Mouse (Mus musculus): Measurements from ENCODE around the gene Wipf1. TPM values are rescaled to one million over a fixed set of nuclear protein-coding genes. Genes with fewer than 3 reads are reported as not detected.

Gene Wipf1
- polyA plus RNA-seq, 1 experiment from 2014 or later: 12.7 TPM

DNA sequence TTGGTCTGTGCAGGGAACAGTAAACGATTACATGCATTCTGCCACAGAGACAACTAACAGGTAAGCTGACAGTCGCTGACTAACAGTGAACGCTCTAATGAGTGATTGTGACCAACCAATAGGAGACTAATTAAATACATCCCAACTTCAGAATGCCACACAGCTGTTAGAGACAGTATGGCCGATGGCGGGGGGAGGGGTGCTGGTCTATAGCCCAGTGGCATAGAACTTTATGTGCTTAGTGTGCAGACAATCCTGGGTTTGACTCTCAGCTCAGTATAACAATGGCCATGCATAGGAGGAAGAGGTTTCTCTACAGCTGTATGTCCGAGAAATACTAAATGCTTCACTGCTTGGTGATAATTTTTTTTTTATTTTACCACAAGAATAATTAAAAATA is 7.2 kb downstream of the Wipf1 start:
- ATAC-seq (replicated peaks; ENCODE audit: low FRiP score): no peak
- no peak for DNase-seq (ENCODE audit: low spot score)
- H3K27ac ChIP-seq (ENCODE audit: low read depth, low read length): no peak overlapping the region

DNA sequence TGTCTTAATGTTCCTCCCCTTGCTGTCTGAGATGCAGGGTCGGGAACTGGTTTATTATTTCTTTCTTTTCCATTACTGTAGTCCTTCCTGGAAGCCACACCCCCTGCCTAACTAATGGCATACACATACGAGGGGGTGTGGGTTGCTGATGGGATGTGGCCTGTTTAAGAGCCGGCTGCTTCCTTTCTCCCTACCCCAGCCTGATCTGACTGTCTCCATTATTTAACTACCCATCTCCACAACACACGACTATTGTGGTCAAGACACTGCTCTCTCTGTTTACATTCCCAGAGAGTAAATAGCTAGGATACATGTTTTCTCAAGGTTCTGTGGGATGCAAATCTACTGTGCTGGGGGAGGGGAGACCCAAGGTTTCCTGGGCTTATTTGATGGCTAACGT is 7.8 kb downstream of the Wipf1 start:
- Histone ChIP-seq H3K27ac (ENCODE audit: low read depth, low read length) (no peak overlapping the region), H3K27me3 (replicated peaks; ENCODE audit: control insufficient read depth, insufficient read depth, low read length) (no peaks in the 10 kb centered on the region), H3K4me2 (no peak overlapping the region), H3K9ac (ENCODE audit: low read depth, low read length) (no peak overlapping the region), H3K4me3 (ENCODE audit: low read depth, low read length) (no peak overlapping the region), H3K36me3 (ENCODE audit: control insufficient read depth, insufficient read depth, low read length) (no peaks in the 10 kb centered on the region), H3K9me3 (ENCODE audit: control insufficient read depth, low read length) (no peaks in the 10 kb centered on the region), H3K4me1 (replicated peaks; ENCODE audit: control insufficient read depth, insufficient read depth, low read length) (peaks cover 26% of the 10 kb centered on the region)
- DNase-seq (ENCODE audit: low spot score): no peak
- peak; percentile 54 for ATAC-seq (replicated peaks; ENCODE audit: low FRiP score)
- WGBS: 23% methylated on average over 5 of the region's 5 CpGs

More for the DNA sequence above, 7.2 kb downstream of the Wipf1 start:
- no peaks in the 10 kb centered on the region for H3K27me3 ChIP-seq (replicated peaks; ENCODE audit: control insufficient read depth, insufficient read depth, low read length)
- no peak overlapping the region for H3K4me3 ChIP-seq (ENCODE audit: low read depth, low read length)
- H3K4me2 ChIP-seq: no peak overlapping the region
- peaks cover 31% of the 10 kb centered on the region for H3K4me1 ChIP-seq (replicated peaks; ENCODE audit: control insufficient read depth, insufficient read depth, low read length)
- H3K36me3 ChIP-seq (ENCODE audit: control insufficient read depth, insufficient read depth, low read length): no peaks in the 10 kb centered on the region
- H3K9me3 ChIP-seq (ENCODE audit: control insufficient read depth, low read length): no peaks in the 10 kb centered on the region
- 74% methylated on average over 6 of the region's 6 CpGs for WGBS
- H3K9ac ChIP-seq (ENCODE audit: low read depth, low read length): no peak overlapping the region

DNA sequence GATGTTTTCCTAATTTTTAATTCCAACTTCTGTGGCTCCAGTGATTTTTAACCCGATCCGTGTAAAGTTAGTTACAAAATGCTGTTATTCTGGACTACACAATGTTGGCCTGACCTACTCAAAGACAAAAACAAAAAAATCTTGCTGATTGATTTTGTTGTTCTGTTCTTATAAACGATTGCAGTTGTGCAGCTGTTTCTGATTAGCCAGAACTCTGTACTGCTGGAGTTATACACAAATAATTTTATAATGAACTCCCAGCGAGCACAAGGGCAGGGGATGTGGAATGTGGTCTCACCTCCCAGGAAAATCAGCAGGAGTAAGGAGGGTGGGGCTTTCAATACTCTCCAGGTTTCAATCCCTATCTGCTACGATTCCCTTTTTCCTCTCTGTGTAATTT is 10.6 kb downstream of the Wipf1 start:
- Histone ChIP-seq H3K4me1 (replicated peaks; ENCODE audit: control insufficient read depth, insufficient read depth, low read length) (peaks cover 22% of the 10 kb centered on the region), H3K4me2 (no peak overlapping the region), H3K36me3 (ENCODE audit: control insufficient read depth, insufficient read depth, low read length) (no peaks in the 10 kb centered on the region), H3K4me3 (ENCODE audit: low read depth, low read length) (no peak overlapping the region), H3K9ac (ENCODE audit: low read depth, low read length) (no peak overlapping the region), H3K27ac (ENCODE audit: low read depth, low read length) (no peak overlapping the region), H3K9me3 (ENCODE audit: control insufficient read depth, low read length) (no peaks in the 10 kb centered on the region), H3K27me3 (replicated peaks; ENCODE audit: control insufficient read depth, insufficient read depth, low read length) (no peaks in the 10 kb centered on the region)
- DNase-seq (ENCODE audit: low spot score) (no peak), ATAC-seq (replicated peaks; ENCODE audit: low FRiP score) (no peak)
- 79% methylated on average over 5 of the region's 5 CpGs for WGBS

DNA sequence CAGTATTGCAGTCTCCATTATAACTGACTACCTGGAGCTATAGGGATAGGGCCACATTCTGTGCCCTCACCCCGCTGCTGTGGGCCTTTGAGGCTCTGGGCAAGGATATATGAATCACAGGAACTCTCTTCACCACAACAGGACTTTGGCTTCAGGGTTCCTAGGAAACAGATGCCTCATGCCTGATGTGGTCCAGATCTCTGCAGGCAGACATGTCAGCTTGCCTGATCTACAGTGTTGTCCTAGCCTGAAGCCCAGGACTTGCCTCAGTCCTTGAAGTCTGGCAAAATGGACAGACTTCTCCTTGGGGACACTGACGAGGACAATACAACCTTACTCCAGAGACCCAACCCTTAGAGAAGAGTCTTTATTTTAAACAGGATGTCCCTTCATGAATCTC is 11.2 kb downstream of the Wipf1 start:
- WGBS: 80% methylated on average over 2 of the region's 2 CpGs

DNA sequence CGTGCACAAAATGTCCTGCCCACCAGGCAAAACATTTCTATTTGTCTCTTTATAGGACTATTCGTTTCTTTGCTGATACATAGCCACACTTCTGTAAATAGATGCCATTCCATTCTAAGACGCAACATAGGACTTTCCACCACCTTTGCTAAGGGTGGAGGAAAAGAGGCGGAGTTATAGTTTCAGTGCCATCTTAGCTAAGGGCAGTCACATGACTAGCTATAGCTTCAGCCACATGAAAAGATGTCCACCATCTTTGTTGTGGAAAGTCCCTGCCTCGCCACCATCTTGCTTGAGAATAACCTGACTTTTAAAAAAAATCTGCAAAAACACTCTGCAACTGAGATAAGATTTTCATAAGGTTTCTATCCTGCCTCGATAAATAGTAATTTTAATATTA is 15.4 kb downstream of the Wipf1 start:
- H3K27me3 ChIP-seq (replicated peaks; ENCODE audit: control insufficient read depth, insufficient read depth, low read length): no peaks in the 10 kb centered on the region
- no peak overlapping the region for H3K4me2 ChIP-seq
- H3K4me3 ChIP-seq (ENCODE audit: low read depth, low read length): no peak overlapping the region
- no peak for DNase-seq (ENCODE audit: low spot score)
- H3K9me3 ChIP-seq (ENCODE audit: control insufficient read depth, low read length): no peaks in the 10 kb centered on the region
- peaks cover 9% of the 10 kb centered on the region; the same call in 1 of the 2 replicates for H3K4me1 ChIP-seq (replicated peaks; ENCODE audit: control insufficient read depth, insufficient read depth, low read length)
- no peaks in the 10 kb centered on the region for H3K36me3 ChIP-seq (ENCODE audit: control insufficient read depth, insufficient read depth, low read length)
- 84% methylated on average over 6 of the region's 6 CpGs for WGBS
- H3K9ac ChIP-seq (ENCODE audit: low read depth, low read length): no peak overlapping the region
- no peak overlapping the region for H3K27ac ChIP-seq (ENCODE audit: low read depth, low read length)
- ATAC-seq (replicated peaks; ENCODE audit: low FRiP score): no peak

More for the DNA sequence above, 11.2 kb downstream of the Wipf1 start:
- H3K4me1 ChIP-seq (replicated peaks; ENCODE audit: control insufficient read depth, insufficient read depth, low read length): peaks cover 16% of the 10 kb centered on the region
- H3K9me3 ChIP-seq (ENCODE audit: control insufficient read depth, low read length): no peaks in the 10 kb centered on the region
- H3K27me3 ChIP-seq (replicated peaks; ENCODE audit: control insufficient read depth, insufficient read depth, low read length): no peaks in the 10 kb centered on the region
- no peak overlapping the region for H3K27ac ChIP-seq (ENCODE audit: low read depth, low read length)
- H3K4me2 ChIP-seq: no peak overlapping the region
- ATAC-seq (replicated peaks; ENCODE audit: low FRiP score): no peak
- H3K36me3 ChIP-seq (ENCODE audit: control insufficient read depth, insufficient read depth, low read length): no peaks in the 10 kb centered on the region
- DNase-seq (ENCODE audit: low spot score): no peak
- no peak overlapping the region for H3K9ac ChIP-seq (ENCODE audit: low read depth, low read length)
- H3K4me3 ChIP-seq (ENCODE audit: low read depth, low read length): no peak overlapping the region

DNA sequence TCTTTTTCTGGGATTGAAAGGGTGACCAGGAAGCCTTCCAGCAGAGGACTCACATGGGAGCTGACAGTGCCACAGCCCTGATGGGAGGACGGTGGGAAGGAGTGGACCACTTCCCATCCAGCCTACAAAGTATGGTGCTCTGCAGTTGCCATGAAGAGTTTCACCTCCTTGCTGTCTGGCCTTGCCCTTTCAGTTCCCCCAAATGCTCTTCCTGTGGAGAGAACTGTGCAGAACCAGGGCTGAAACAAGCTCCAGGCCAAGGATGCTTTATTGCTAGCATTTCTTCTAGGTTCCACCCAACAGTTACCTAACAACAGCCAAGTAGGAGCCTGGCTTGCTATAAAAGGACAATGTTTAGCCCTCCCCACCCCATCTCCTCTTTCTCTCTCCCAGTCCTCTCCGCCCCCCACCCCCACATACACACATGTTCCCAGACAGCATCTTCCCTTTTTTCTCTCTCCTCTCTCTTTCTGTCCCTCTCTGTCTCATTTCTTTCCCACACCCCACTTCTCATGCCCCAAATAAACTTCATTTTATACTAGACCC is 16.3 kb downstream of the Wipf1 start:
- no peaks in the 10 kb centered on the region for H3K9me3 ChIP-seq (ENCODE audit: control insufficient read depth, low read length)
- DNase-seq (ENCODE audit: low spot score): no peak
- H3K27ac ChIP-seq (ENCODE audit: low read depth, low read length): no peak overlapping the region
- H3K36me3 ChIP-seq (ENCODE audit: control insufficient read depth, insufficient read depth, low read length): no peaks in the 10 kb centered on the region
- H3K4me3 ChIP-seq (ENCODE audit: low read depth, low read length): no peak overlapping the region
- ATAC-seq (replicated peaks; ENCODE audit: low FRiP score): no peak
- WGBS: 80% methylated on average over 2 of the region's 2 CpGs
- H3K4me2 ChIP-seq: no peak overlapping the region
- no peaks in the 10 kb centered on the region for H3K27me3 ChIP-seq (replicated peaks; ENCODE audit: control insufficient read depth, insufficient read depth, low read length)
- H3K9ac ChIP-seq (ENCODE audit: low read depth, low read length): no peak overlapping the region
- peaks cover 11% of the 10 kb centered on the region; the same call in 1 of the 2 replicates for H3K4me1 ChIP-seq (replicated peaks; ENCODE audit: control insufficient read depth, insufficient read depth, low read length)

DNA sequence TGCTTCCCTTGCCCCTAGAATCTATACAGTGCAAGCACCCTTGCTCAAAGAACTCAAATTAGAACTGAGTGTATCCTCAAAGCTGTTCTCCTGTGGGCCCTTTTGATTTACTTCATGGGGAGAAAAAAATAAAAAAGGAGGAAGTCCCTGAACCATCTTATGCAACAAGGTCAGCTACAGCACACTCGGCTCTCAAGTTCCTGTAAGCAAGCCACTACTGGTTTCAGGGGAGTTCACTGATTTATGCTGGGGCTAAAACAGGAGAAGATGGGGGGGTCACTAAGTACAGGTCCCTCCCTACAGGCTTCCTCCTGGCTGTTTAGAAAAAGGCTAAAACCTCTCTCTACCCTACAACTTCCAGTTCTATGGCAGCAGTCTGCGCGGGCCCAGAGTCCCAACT is 17.5 kb downstream of the Wipf1 start:
- H3K9ac ChIP-seq (ENCODE audit: low read depth, low read length): no peak overlapping the region
- no peak for ATAC-seq (replicated peaks; ENCODE audit: low FRiP score)
- H3K36me3 ChIP-seq (ENCODE audit: control insufficient read depth, insufficient read depth, low read length): no peaks in the 10 kb centered on the region
- no peaks in the 10 kb centered on the region for H3K27me3 ChIP-seq (replicated peaks; ENCODE audit: control insufficient read depth, insufficient read depth, low read length)
- H3K27ac ChIP-seq (ENCODE audit: low read depth, low read length): no peak overlapping the region
- H3K4me2 ChIP-seq: no peak overlapping the region
- DNase-seq (ENCODE audit: low spot score): no peak
- H3K9me3 ChIP-seq (ENCODE audit: control insufficient read depth, low read length): no peaks in the 10 kb centered on the region
- H3K4me3 ChIP-seq (ENCODE audit: low read depth, low read length): no peak overlapping the region
- H3K4me1 ChIP-seq (replicated peaks; ENCODE audit: control insufficient read depth, insufficient read depth, low read length): peaks cover 17% of the 10 kb centered on the region
- 75% methylated on average over 3 of the region's 3 CpGs for WGBS

DNA sequence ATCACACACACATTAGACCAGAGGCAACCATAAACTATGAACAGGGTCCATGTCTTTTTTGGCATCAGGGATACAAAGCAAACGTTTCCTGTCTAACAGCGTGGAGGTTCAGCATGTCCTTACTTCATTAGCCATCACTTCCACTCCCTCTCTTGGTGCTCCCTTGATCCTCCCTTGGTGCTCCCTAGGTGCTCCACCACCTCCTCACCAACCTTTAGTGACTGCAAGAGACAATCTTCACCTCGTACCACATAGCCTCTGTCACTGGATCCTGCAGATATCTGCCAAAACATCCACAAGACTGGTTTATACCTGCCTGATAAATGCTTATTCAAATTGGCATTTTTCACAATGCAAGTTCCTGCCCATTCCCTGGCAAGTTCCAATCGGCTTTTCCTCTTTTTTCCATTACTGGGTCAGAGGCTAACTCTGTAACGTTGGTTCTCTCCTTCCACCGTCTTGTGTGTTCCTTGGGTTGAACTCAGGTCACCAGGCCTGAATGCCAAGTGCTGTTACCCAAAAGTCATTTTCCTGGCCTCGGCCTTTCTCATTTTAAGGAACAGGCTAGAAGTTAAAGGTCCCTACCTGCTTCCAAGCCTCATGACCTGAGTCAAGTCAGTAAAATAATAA is 18.7 kb downstream of the Wipf1 start:
- Histone ChIP-seq H3K27me3 (replicated peaks; ENCODE audit: control insufficient read depth, insufficient read depth, low read length) (no peaks in the 10 kb centered on the region), H3K27ac (ENCODE audit: low read depth, low read length) (no peak overlapping the region), H3K4me2 (no peak overlapping the region), H3K36me3 (ENCODE audit: control insufficient read depth, insufficient read depth, low read length) (no peaks in the 10 kb centered on the region), H3K9me3 (ENCODE audit: control insufficient read depth, low read length) (no peaks in the 10 kb centered on the region), H3K4me3 (ENCODE audit: low read depth, low read length) (no peak overlapping the region), H3K4me1 (replicated peaks; ENCODE audit: control insufficient read depth, insufficient read depth, low read length) (peaks cover 21% of the 10 kb centered on the region), H3K9ac (ENCODE audit: low read depth, low read length) (no peak overlapping the region)
- WGBS: 73% methylated on average over 7 of the region's 7 CpGs
- DNase-seq (ENCODE audit: low spot score) (no peak), ATAC-seq (replicated peaks; ENCODE audit: low FRiP score) (no peak)

DNA sequence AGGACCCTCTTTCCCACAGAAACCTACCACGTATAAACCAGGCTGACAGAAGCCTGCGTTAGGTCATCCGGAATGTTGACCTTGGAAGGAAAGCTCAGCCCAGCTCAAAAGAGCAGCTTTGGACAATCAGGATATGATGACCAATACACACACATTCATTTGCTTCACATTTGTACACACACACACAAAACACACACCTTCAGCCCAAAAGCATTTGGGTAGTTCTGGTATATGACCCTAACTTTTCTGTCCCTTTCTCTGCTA is 19.6 kb downstream of the Wipf1 start:
- DNase-seq (ENCODE audit: low spot score): no peak
- Histone ChIP-seq H3K9ac (ENCODE audit: low read depth, low read length) (no peak overlapping the region), H3K36me3 (ENCODE audit: control insufficient read depth, insufficient read depth, low read length) (no peaks in the 10 kb centered on the region), H3K4me2 (no peak overlapping the region; the same call in 1 of the 2 replicates), H3K9me3 (ENCODE audit: control insufficient read depth, low read length) (no peaks in the 10 kb centered on the region), H3K27me3 (replicated peaks; ENCODE audit: control insufficient read depth, insufficient read depth, low read length) (no peaks in the 10 kb centered on the region), H3K4me1 (replicated peaks; ENCODE audit: control insufficient read depth, insufficient read depth, low read length) (peaks cover 21% of the 10 kb centered on the region), H3K4me3 (ENCODE audit: low read depth, low read length) (no peak overlapping the region), H3K27ac (ENCODE audit: low read depth, low read length) (peak overlapping the region; percentile 32; the same call in 1 of the 2 replicates)
- 59% methylated on average over 3 of the region's 3 CpGs for WGBS
- no peak for ATAC-seq (replicated peaks; ENCODE audit: low FRiP score)
